Mouse (Mus musculus) cerebellum, postnatal 4 days (tissue): Measurements from ENCODE around the gene Ins2.

Experiments used
- DNase-seq, 2 experiments: peaks; one replicate each; pipeline ENCODE4 v3.0.0; 2022; ENCODE audit warnings: low spot score in 2 of 2, mixed read lengths in 1 of 2

The Ins2 gene

DNA sequence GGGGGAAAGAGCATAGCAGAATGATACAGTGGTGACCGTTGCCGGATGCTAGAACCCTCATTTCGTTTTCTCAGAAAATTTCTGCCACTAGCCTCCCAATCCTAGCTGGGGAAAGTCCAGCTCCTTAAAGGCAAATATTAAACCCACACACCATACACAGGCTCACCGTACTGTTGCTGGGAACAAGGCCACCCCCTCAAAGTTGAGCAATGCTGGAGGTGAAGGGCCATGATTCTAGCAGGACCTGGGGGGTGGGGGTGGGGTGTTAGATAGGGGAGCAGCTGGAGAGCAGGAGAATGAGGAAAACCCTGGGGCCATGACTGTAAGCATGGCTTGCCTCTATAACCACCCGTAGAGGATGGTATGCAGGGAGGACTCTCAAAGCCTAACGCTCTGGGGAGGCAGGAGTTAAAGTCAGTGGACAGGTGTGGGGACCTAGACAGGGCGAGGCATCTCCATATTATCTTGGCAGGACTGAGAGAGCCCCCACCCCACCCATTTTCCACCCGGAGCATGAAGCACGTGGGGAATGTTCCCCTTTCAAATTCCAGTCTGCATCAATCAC, 78.6 kb downstream of the Ins2 start:
- DNase-seq: peak in 1 of 2 experiments; percentile 12

DNA sequence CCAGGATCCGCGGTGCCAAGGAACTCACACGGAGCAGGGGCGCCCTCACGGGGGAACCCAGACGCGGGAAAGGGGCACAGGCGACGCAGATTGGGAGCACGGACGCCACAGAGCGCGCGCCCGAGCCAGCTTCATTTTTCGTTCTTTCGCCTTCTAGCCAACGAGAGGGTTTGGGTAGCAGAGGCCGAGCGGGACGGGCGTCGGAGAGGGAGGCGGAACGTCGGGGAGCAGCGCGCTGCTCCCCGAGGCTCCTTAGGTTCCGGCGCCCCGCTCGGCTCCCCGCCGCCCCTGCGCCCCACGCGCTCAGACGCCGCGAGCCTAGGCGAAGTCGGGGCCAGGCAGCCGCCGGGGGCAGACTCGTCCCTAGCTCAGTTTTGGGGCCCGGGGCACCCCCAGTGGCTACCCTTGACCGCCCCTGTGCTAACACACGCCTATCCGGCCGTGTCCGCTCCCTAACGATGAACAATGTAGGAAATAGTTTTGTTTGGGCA, 79.2 kb downstream of the Ins2 start:
- peak in 1 of 2 experiments; percentile 25 for DNase-seq

DNA sequence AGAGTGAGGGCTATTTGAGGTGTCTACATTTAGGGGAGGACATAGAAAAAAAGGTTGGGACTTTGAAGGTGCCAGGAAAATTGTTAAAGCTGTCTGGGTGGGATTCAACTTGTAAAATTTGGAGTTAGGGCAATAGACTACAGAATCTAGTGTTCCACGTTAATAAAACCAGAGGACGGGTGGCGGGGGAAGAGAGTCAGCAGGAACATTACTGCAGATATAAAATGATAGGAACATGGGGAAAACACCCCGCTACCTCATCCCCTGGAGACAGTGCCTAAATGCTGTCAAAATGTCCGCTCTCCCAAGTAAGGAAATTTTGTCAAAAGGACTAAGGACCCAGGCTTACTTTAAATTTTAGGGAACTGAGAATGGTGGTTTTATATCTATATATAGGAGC, 80.0 kb downstream of the Ins2 start:
- DNase-seq: peak in 1 of 2 experiments; percentile 13

DNA sequence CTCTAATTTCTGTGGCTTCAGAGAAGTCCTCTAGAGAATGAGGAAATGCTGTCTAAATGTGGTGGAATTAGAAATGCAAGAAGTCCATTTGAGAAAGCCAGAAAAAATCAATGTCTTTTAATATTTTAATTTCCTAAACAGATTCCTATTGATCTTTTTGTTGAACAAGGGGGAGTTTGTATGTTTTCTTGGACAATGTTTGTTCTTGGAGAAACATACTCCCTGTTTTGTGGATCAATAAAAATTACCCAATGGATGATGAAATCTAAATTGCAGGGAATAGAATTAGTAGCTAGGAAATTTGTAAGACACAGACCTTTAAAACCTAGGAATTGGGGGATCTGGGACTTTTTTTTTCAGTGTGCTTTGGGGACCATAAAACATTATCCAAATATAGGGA, 81.4 kb downstream of the Ins2 start:
- no peak for DNase-seq

DNA sequence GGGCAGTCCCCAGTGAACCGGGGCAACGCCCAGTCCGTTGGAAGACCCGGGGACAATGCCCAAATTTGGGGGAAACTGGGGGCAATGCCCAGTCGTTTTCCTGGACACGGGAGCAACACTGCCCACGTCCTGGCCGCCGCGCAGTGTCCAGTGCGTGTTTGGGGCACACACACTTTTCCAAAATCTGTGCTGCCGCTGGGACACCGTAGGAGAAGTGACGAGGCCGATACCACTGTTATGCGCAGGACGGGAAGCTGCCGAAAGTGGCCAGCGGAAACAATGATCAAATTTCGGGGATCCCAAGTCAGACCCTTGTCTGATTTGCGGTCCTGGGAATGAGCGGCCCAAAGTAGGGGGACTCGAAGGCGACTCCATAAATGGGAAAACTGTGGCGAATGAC, 82.1 kb downstream of the Ins2 start:
- peak in 1 of 2 experiments; percentile 16 for DNase-seq

DNA sequence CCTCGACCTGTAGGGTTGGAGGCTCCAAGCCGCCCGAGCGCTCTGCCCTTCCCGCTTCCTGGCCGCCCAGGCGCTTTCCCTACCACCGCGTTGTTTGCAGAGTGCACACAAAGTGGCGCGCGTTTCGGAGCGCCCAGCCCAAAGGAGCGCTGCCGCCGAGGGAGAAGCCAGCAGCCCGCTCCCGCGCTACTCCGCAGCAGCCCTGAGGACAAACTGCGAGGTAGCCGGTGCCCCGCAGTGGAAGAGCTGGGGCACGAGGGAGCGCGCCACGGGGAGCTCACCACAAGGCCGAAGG, 82.6 kb downstream of the Ins2 start:
- peak in 1 of 2 experiments; percentile 17 for DNase-seq

DNA sequence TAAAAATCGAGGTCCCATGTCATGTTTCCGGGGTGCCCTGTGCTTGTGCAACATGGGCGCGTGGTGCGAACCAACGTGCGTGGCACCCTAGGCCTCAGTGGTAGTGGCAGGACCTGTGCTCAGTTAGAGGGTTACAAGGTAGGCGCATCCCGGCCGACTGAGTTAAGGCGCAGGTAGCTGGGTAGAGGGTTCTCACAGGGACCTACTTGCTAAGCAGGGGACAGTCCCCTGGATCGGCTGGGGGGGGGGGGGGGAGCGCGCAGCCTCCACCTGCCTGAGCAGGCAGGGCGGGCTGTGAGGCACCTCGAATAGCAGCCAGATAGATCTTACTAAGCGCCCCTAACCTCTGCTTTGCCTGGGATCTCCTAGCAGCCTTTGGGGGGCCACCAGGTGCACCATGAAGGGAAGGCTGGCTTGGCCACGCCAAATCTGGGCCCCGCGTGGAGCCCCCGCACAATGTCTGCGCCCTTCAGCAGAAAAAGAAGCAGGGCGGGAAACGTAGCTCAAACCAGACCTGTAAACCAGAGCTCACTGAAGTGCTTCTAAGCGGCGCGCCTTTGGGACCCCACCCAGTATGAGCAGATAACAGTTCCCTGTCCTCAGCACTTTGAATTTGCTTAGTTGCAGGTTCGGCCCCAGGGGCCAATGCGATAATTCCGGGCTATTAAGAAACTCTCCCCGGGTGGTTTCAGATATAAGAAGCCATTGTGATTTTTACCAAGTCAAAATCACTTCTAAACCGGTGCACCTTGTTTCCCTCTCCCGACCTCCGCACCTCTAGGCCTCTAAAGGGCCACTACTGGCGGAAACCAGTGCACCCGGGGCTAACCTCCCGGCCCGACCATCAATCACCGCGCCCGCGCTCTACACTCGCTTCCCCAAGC, 83.2 kb downstream of the Ins2 start:
- DNase-seq: peak in 1 of 2 experiments; percentile 18

DNA sequence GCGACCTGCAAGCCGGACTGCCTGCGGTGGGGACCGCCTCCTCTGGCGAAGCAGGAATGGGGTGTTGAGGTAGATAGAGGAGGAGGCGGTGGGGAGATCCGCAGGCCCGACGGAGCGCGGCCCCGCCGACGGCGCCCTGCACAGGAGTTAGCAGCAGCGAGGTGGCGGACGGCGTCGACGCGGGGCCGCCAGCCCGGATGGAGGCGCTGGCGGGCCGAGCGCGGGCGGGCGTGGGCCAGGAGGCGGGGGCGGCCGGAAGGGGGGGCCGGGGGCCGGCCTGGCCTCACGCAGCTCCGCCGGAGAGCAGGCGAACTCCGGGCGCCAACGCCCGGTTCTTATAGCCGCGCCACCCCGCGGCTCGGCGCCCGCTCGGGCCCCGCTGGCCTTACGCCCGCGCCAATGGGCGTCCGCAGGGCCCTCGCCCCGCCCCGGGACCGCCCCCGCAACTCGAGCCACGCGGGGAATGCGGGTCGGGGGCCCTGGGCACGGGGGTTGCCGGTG, 84.0 kb downstream of the Ins2 start:
- no peak for DNase-seq

DNA sequence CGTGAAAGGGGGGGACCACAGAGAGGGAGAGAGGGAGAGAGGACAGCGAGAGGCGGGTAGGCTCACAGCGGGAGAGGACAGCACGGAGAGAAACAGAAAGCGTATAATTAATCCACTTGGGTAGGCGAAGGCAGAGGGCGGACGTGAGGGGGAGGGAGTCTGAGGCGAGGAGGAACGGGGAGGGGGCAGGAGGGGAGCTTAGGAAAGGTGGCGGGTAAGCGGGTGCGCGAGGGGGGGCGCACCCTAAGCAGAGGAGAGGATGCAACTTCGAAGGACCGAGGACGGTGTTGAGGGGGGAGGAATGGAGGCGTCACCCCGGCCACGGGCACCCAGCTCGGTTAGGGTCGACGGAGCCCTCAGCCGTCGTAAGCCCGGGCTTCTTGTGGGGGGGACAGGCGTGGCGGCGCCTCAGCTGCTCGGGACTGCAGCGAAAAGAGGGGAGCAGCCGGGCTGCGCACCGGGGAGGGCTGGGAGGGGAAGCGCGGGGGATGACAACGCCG, 84.5 kb downstream of the Ins2 start:
- DNase-seq: no peak

DNA sequence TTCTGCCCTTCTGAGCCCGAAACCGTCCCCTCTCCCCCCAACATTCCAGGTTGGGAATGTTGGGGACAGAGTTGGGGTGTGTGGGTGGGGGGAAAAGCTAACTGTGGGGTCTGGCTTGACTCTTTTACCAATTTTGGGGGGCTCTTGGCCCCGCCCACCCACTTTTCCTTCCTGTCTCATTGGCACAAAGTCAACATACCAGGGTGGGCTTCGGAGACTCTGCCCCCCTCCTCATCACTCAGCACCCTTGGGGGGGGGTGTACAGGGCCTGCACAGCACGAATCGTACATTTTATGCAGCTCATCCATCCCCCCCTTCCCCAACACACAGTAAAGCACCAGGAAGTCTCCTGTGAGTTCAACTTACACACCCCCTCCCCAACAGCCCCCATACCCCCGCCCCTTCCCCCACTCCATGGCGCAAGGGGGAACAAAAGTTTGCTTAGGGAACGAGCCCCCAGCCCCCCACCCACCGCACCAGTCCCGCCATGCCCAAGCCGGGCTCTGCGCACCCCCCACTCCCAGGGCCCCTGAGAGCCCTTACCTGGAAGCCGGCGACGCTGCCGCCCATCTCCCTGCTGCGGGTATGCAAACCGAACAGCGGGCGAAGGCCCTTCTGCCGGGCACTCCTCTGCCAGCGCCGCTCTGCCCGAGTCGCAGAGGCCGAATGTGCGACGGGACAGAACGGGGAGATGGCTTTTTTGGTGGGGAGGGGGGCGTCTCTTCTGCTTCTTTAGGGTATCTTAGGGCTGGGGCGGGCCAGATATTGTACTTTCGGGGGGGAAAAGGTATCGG, 85.2 kb downstream of the Ins2 start:
- DNase-seq: no peak

DNA sequence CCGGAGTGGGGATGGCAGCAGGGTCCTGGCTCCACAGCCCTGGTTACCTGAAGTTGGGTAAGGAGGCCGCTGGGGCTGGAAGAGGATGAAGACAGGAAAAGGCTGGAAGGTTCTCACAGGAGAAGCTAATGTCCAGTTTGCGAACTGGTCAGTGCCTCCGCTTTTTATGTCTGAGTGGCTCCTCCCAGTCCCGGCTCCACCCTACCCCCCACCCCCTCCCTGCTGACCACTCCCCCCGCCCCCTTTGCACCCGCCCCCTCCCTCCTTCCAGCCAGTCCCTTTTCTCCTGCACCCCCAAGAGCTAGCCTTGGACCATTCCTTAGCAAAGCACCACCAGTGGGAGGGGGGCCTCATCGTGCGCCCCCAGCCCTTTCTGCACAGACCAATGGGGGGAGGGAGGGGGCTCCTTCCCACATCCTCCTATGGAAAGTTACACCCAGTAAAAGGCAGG, 85.8 kb downstream of the Ins2 start:
- DNase-seq: no peak

DNA sequence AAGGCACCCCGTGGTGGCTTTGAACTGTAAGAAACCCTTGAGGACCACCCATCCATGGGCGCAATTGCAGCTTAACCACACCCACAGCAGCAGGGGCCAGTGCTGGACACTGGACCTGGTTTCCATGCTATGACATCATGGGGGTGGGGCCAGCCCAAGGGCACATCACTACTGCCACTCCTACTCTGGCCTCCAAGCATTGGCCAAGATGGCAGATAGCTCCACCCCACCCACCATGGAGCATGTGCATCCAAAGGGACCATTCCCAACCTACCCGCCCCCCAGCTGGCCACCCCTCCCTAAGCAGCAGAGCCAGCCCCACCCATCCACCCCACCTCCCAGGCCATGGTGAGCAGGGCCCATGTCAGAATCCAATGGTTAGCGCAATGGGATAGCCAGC, 87.1 kb downstream of the Ins2 start:
- DNase-seq: peak in 1 of 2 experiments; percentile 14

DNA sequence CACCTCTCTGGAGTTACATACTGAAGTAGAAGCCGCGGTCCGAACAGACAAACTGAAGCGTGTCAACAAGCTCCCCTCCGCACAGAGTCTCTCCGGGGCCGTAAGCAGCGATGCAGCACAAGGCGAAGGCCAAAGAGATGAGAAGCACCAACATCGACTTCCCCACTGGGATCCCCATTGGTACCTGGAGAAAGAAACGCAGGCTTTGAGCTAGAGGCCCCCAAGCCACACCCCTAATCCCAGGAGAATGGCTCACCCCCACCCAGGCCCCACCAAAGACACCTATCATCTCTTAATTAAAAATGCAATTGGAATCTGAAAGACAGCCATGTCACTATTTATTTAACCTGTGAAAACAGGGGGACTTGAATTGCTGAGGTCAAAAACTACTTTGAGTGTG, 87.5 kb downstream of the Ins2 start:
- DNase-seq: peak in 1 of 2 experiments; percentile 7

DNA sequence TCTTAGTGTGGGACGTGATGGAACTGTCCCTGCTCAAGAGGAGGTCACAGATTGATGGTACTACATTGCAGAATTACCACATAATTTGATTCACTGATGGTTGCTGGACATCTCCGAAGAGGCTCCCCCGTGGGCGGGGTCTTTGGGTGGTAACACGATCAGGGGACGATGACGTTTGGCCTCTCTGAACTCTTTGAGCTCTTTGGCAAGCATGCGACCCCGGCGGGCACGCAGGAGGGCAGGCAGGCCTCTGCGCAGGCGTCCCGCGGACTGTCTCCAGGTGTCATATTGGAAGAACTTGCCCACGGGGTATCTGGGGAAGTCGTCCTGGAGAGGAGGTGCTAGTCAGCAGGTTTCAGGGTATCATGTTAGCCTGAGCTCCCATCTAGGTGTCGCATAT, 89.5 kb downstream of the Ins2 start:
- DNase-seq: no peak

DNA sequence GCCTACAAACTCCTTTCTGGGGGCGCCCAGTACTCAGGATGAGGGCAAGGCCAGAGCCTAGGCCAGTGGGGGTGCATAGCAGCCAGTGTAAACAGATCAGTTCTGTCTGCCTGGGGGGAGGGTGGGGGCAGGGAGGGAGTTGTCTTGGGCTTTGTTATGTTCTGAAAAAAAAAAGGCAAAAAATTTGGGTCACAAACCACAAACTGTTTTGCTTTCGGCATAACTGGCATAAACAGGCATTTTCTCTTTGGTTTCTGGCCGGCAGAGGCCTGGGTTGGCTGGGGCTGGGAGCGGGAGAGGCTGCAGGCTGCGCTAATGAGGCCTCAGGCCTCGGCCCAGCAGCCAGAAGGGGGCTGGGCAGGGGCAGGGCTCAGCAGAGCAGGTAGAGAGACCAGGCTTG, 96.5 kb downstream of the Ins2 start:
- DNase-seq: peak in 1 of 2 experiments; percentile 14

DNA sequence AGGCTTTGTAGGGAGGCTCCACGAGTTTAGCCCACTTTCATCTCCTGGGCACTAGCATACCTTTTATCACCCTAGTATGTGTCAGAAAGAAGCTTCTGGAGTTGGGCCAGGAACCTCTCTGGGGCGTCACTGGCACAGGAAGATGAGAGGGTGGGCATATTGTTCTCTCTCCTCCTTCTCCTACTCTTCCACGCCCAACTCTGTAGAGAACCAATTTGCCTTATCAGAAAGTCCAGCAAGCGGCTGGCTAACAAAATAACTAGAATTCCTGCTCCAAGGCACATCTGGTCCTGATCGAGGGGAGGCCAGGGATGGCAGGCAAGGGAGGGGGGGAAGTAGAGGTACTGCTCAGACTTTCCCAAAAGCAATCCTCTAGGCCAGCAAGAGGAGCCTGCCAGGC, 98.1 kb downstream of the Ins2 start:
- no peak for DNase-seq

DNA sequence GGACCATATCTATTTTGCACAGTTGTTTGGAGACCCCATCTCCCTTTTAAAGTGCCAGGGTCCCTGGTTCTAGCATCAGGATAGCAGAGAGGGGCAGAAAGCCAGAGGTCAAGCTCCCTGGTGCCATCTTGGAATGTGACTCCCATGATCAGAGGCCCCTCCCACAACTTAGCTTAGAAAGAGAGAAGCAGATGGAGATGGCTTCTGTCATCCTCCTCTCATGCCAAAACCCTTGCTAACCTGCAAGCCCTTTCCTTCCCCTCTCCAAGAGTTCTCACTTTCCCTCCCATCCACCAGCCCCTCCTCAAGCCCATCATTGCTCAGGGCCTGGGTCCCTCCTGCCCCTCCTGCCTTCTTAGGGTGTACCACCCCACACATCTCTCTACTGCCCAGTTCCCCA, 107.0 kb downstream of the Ins2 start:
- DNase-seq: peak in 1 of 2 experiments; percentile 7

DNA sequence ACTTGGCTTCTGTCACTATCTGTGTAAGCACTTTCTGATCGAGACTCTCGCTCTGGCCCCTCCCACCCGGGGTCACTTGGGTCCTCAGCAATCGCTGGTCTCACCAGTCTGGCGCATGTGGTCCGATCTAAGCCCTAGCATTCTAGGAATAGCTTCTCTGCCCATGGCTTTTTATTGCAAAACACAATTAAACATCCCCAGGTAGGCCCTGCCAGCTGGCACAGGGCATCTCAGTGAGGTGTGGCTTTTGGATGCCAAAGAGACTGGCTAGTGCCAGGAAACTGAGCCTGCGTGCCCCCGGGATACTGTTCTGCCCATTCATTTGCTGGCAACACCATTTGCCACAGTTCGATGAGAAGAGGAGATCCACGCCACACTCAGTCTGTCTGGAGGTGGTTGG, 112.5 kb downstream of the Ins2 start:
- DNase-seq: peak; percentile 17 to 22

DNA sequence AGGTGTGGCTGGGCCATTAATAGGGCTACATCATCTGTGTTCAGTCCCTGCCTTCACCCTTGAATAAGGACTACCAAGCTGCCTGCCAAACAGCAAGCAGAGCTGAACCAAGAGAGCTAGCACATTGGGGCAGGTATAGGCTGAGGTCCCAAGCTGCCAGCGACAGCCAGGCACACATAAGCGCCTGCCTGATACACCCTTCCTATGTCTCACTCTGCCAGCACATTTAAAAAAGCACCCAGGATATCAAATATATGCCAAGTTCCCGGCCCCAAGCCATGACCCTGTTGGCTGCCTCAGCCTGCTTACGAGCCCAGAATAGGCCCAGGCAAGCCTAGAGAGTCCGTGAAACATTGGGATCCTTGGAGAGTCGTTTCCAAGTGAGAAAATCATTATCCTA, 113.4 kb downstream of the Ins2 start:
- DNase-seq: peak in 1 of 2 experiments; percentile 11
